Mouse (Mus musculus) forebrain, embryonic 16.5 days (tissue): ENCODE data around the gene Upk1a. TPM values are rescaled to one million over a fixed set of nuclear protein-coding genes. Genes with fewer than 3 reads are reported as not detected.
A peak's percentile ranks its signal among the peaks of the same experiment; 100 is the strongest.

Experiments used
- ATAC-seq: fragments of 200-750 bp; cut with Nextera tagmentation; 2 replicates; pipeline ENCODE4 v1.8.0; 2017; ENCODE audit warnings: mild to moderate bottlenecking, moderate library complexity
- H3K27ac ChIP-seq: fragments of 300-500 bp; sonication (generic); 2 replicates; pipeline ENCODE4 v1.5.1; 2014; ENCODE audit warnings: low read length, control low read depth
- H3K27me3 ChIP-seq: fragments of 300-500 bp; sonication (generic); replicated peaks from 2 replicates; pipeline ENCODE4 v1.6.1; 2014; ENCODE audit warnings: low read length; ENCODE audit not compliant: control insufficient read depth, insufficient read depth
- H3K36me3 ChIP-seq: fragments of 300-500 bp; sonication (generic); 2 replicates; pipeline ENCODE4 v1.6.1; 2014; ENCODE audit not compliant: control insufficient read depth, insufficient read depth
- H3K4me1 ChIP-seq: fragments of 300-500 bp; sonication (generic); replicated peaks from 2 replicates; pipeline ENCODE4 v1.6.1; 2014; ENCODE audit warnings: low read length; ENCODE audit not compliant: control insufficient read depth, insufficient read depth
- H3K4me2 ChIP-seq: fragments of 300-500 bp; sonication (generic); 2 replicates; pipeline ENCODE4 v1.6.1; 2014; ENCODE audit warnings: mild to moderate bottlenecking, low read length, control low read depth
- H3K4me3 ChIP-seq: fragments of 300-500 bp; sonication (generic); replicated peaks from 2 replicates; pipeline ENCODE4 v1.5.1; 2014; ENCODE audit warnings: mild to moderate bottlenecking, low read length, control low read depth
- H3K9ac ChIP-seq: fragments of 300-500 bp; sonication (generic); replicated peaks from 2 replicates; pipeline ENCODE4 v1.6.1; 2014; ENCODE audit warnings: low read depth, low read length, control low read depth
- H3K9me3 ChIP-seq: fragments of 300-500 bp; sonication (generic); 2 replicates; pipeline ENCODE4 v1.6.1; 2016; ENCODE audit warnings: low read length; ENCODE audit not compliant: control insufficient read depth
- WGBS: fragments of 180-500 bp; shearing (Covaris S2); extraction: QIAGEN DNeasy Blood & Tissue Kit; methylation state at CpG from one replicate; pipeline ENCODE4 v1.1.7; 2014; 5-methylcytosine and 5-hydroxymethylcytosine counted together
- polyA plus RNA-seq: library from polyadenylated mRNA; unstranded; fragments of >200 nt; fragmentation: Nextera tagmentation; extraction: Ambion mirVana; gene quantifications from 2 replicates; pipeline ENCODE4 v1.2.1, GENCODE M21; 2015

The Upk1a gene
- polyA plus RNA-seq, 1 experiment from 2014 or later, result 0.34 TPM

GRCm38 (mm10) chr7:30594510-30595024 is 18.1 kb downstream of the Upk1a start:
- Histone ChIP-seq H3K27ac (no peak overlapping the region), H3K36me3 (no peaks in the 10 kb centered on the region), H3K4me1 (peaks cover 6% of the 10 kb centered on the region; the same call in 1 of the 2 replicates), H3K4me2 (no peak overlapping the region), H3K4me3 (no peak overlapping the region), H3K9me3 (no peaks in the 10 kb centered on the region), H3K27me3 (no peaks in the 10 kb centered on the region), H3K9ac (no peak overlapping the region)
- WGBS, result 63% methylated on average over 4 of the region's 4 CpGs
- ATAC-seq, result no peak

GRCm38 (mm10) chr7:30593579-30594509 is 18.8 kb downstream of the Upk1a start:
- no peak for ATAC-seq
- no peaks in the 10 kb centered on the region for H3K36me3 ChIP-seq
- no peak overlapping the region for H3K4me3 ChIP-seq

GRCm38 (mm10) chr7:30592772-30593423 is 19.7 kb downstream of the Upk1a start:
- ATAC-seq, result no peak
- no peak overlapping the region for H3K4me3 ChIP-seq
- H3K27me3 ChIP-seq, result no peaks in the 10 kb centered on the region
- H3K4me2 ChIP-seq, result no peak overlapping the region
- H3K9ac ChIP-seq, result no peak overlapping the region
- peaks cover 6% of the 10 kb centered on the region; the same call in 1 of the 2 replicates for H3K4me1 ChIP-seq
- H3K27ac ChIP-seq, result no peak overlapping the region
- WGBS, result 58% methylated on average over 5 of the region's 5 CpGs
- H3K9me3 ChIP-seq, result no peaks in the 10 kb centered on the region
- no peaks in the 10 kb centered on the region for H3K36me3 ChIP-seq

More at GRCm38 (mm10) chr7:30593579-30594509, 18.8 kb downstream of the Upk1a start:
- Histone ChIP-seq H3K27ac (no peak overlapping the region), H3K4me2 (no peak overlapping the region), H3K27me3 (no peaks in the 10 kb centered on the region), H3K9me3 (no peaks in the 10 kb centered on the region), H3K9ac (no peak overlapping the region), H3K4me1 (peaks cover 6% of the 10 kb centered on the region; the same call in 1 of the 2 replicates)
- WGBS, result 74% methylated on average over 10 of the region's 10 CpGs

- no peak overlapping the region for H3K4me3 ChIP-seq
- no peak overlapping the region for H3K4me2 ChIP-seq
- no peaks in the 10 kb centered on the region for H3K27me3 ChIP-seq
- H3K9ac ChIP-seq, result no peak overlapping the region
- H3K9me3 ChIP-seq, result no peaks in the 10 kb centered on the region
- 29% methylated on average over 4 of the region's 4 CpGs for WGBS
- no peaks in the 10 kb centered on the region for H3K36me3 ChIP-seq
- H3K27ac ChIP-seq, result no peak overlapping the region
- H3K4me1 ChIP-seq, result peaks cover 19% of the 10 kb centered on the region
- ATAC-seq, result no peak
Observed at GRCm38 (mm10) chr7:30591605-30591951, 21.1 kb downstream of the Upk1a start.

GRCm38 (mm10) chr7:30590927-30591604 is 21.6 kb downstream of the Upk1a start:
- no peak overlapping the region for H3K27ac ChIP-seq

GRCm38 (mm10) chr7:30589435-30590301 is 23.0 kb downstream of the Upk1a start:
- peaks cover 5% of the 10 kb centered on the region; the same call in 1 of the 2 replicates for H3K36me3 ChIP-seq
- WGBS, result 30% methylated on average over 40 of the region's 40 CpGs
- H3K9me3 ChIP-seq, result no peaks in the 10 kb centered on the region
- H3K4me1 ChIP-seq, result peaks cover 23% of the 10 kb centered on the region
- H3K27ac ChIP-seq, result peak overlapping the region; percentile 91
- ATAC-seq, result peak; percentile 60
- H3K4me3 ChIP-seq, result peak overlapping the region; percentile 99
- peak overlapping the region; percentile 77 for H3K4me2 ChIP-seq
- H3K27me3 ChIP-seq, result no peaks in the 10 kb centered on the region
- peak overlapping the region; percentile 99 for H3K9ac ChIP-seq

More at GRCm38 (mm10) chr7:30590927-30591604, 21.6 kb downstream of the Upk1a start:
- WGBS, result 93% methylated on average over 9 of the region's 9 CpGs
- peaks cover 23% of the 10 kb centered on the region for H3K4me1 ChIP-seq
- no peak overlapping the region for H3K4me3 ChIP-seq
- no peak for ATAC-seq
- no peaks in the 10 kb centered on the region for H3K27me3 ChIP-seq
- no peaks in the 10 kb centered on the region for H3K9me3 ChIP-seq
- H3K4me2 ChIP-seq, result no peak overlapping the region
- no peaks in the 10 kb centered on the region for H3K36me3 ChIP-seq
- no peak overlapping the region for H3K9ac ChIP-seq

GRCm38 (mm10) chr7:30588676-30589434 is 23.8 kb downstream of the Upk1a start, which contains the start of gene Kmt2b:
TSS of gene Kmt2b (minus strand) at chr7:30588726.
- Histone ChIP-seq H3K27ac (peak within 1 kb of the TSS; percentile 91), H3K4me2 (peak within 1 kb of the TSS; percentile 83), H3K27me3 (no peaks in the 10 kb centered on the region), H3K9me3 (no peaks in the 10 kb centered on the region), H3K4me1 (peaks cover 23% of the 10 kb centered on the region), H3K36me3 (peaks cover 13% of the 10 kb centered on the region), H3K4me3 (peak within 1 kb of the TSS; percentile 99), H3K9ac (peak within 1 kb of the TSS; percentile 99)
- under 1% methylated on average over 48 of the region's 68 CpGs for WGBS
- peak; percentile 94 for ATAC-seq
